Mouse (Mus musculus) kidney, postnatal 4 days (tissue): Measurements from ENCODE around the gene Olfr1383.
"Not testable (repeated sequence)": the region's sequence is repeated elsewhere in the genome, so short reads cannot be mapped to it uniquely, and the experiment has no call there.

Experiments used
- DNase-seq, 2 experiments: peaks; one replicate each; pipeline ENCODE4 v3.0.0; 2021; ENCODE audit warnings: mixed read lengths in 2 of 2

Olfr1383 gene

DNA sequence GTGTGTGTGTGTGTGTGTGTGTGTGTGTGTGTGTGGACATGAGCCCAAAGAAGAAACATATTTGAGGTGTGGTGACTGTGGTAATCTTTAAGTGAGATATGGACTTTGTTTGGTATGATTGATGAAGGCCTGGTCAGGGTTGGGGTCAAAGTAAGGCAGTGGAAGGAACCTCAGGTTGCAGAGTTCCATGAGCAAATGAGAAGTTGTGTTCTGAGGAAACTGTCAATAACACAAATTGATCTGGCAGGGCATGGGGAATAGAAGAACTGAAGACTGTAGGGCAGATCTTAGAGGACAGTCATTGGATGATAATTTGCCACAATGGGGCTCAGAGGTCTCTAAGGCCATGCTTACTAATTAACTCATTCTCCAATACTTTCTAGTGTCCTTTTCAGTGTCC is at the start of gene Olfr1383:
Gene Olfr1383 (plus strand): TSS at position 301 of the 400 bp plus-strand sequence.
- no peak for DNase-seq

DNA sequence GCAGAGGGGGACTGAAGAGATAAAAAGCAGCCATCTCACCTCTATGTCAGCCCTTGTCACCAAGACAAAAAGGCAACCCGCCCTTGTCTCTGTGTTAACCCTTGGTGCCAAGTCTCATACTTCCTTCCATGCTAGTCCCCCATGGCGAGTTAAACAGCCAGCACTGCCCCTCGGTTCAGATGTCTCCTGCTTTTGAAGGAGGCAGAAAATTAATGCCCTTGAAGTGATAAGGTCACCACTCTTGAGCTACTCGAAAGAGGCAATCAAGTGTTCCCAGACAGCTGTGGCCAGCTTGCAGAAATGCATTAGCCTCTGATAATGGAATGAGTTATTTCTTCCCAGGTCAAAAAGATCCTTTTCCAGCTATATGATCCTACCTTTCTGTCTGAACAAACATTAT is 33.5 kb upstream of the Olfr1383 start:
- no peak for DNase-seq

DNA sequence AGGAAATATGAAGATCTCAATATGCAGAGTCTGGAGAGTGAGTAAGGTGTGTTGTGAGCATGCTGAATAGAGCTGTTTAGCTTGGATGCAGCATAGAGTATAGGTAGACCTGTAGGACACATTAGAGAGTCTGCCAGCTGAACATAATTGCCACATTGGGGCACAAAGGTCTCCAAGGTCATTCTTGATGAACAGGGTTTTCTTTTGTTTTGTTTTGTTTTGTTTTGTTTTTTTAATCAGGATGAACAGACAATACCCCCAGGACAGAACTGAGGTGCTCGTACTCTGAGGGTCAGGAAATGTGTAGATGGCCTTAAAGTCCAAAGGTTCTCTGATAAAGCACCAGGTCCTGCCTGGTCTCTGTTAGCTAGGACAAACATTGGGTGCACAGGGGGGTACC is 30.7 kb upstream of the Olfr1383 start, which contains the start of gene Olfr1385:
Gene Olfr1385 (plus strand): TSS at position 301 of the 400 bp plus-strand sequence.
- DNase-seq: not testable (repeated sequence)

DNA sequence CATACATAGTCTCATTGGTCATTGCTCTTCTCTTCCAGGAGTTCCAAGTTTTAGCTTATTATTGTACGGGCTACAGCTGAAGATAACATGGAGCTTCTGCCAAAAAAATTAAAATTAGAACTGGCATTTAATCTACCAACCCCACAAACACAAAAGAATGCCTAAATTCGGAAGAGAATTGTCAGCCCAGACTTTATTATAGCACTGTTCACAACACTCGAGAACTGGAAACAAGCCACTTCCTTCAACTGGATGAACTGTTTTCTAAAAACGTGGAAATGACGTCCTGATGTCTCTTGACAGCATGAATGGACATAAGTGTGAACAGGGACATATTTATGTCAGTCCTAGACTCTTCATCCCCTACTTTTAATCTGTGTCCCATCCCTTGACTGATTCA is 1.4 kb upstream of the Olfr1383 start:
- DNase-seq: no peak

DNA sequence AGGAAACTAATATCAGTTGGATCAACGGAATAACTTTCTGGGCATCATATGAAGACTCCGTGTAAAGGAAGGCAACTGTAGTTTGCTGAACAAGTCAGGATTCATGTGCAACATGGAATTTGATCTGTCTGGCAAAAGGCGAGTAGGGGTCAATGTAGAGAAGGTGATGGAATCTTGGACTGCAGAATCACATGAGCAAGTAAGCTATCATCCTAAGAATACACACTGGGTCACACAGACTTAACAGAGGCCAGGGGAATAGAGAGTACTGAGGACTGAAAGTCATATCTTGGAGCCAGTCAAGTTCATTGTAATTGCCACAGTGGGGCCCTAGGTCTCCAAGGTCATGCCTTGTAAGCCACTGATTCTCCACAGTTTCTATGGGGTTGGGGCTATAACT is 8.5 kb downstream of the Olfr1383 start, which contains the start of gene Olfr1382:
Gene Olfr1382 (plus strand): TSS at position 301 of the 400 bp plus-strand sequence.
- no peak for DNase-seq

DNA sequence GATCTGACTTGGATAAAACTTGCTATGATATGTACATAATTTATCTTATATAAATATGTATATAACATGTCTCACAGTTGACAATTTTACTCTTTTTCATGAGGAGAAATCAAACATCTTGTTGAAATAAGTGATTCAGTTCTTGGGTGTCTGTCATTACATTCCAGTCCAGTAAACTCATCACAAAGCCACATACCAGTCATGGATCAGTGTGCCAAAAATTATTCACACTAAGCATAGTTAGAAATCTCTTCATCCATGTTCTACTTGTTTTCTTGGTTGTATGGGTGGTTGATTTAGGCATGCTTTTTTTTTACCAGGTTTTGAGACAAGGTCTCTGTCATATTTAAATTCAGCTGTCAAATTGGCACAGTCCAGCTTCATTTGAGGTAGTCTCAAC is 13.3 kb downstream of the Olfr1383 start:
- no peak for DNase-seq

DNA sequence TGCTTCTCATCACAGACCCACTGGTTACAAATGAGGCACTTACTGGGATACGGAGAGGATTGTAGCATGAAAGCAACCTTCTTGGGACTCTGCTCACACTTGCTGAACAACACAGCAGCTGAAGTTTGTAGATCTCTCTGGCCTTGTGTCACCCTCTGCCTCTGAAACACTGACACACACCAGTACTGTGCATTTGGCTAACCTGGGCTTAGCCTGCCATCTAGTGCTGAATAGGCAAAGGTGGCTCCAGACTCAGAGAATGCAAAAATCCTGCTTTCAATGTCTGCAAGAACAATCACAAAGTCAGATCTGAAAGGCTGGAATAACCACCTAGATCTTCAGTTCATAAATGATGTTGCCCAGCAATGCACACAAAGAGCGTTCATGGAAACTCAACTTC is 17.2 kb downstream of the Olfr1383 start:
- peak; percentile 2 to 4 for DNase-seq

DNA sequence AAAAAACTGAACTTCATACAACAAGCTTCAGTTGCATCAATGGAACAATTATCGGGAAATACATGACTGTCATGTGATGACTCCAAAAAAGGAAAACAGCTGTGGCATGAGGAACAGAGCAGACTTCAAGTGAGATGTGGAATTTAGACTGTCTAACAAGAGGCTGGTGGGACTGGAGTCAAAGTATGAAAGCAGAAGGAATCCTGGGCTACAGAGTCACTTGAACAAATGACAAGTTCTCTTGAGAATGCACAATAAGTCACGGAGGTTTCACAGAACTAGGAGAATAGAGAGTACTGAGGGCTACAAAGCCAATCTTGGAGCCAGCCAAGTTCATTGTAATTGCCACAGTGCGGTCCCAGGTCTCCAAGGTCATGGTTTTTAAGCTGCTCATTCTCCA is 23.7 kb downstream of the Olfr1383 start, which contains the start of gene Olfr1381:
Gene Olfr1381 (plus strand): TSS at position 301 of the 400 bp plus-strand sequence.
- DNase-seq: not testable (repeated sequence)

DNA sequence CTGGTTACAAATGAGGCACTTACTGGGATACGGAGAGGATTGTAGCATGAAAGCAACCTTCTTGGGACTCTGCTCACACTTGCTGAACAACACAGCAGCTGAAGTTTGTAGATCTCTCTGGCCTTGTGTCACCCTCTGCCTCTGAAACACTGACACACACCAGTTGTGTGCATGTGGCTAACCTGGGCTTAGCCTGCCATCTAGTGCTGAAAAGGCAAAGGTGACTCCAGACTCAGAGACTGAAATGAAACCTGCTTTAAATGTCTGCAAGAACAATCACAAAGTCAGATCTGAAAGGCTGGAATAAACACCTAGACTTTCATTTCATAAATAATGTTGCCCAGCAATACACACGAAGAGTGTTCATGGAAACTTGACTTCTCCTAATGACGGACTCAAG is 34.6 kb downstream of the Olfr1383 start:
- DNase-seq: peak in 1 of 2 experiments; percentile 6

DNA sequence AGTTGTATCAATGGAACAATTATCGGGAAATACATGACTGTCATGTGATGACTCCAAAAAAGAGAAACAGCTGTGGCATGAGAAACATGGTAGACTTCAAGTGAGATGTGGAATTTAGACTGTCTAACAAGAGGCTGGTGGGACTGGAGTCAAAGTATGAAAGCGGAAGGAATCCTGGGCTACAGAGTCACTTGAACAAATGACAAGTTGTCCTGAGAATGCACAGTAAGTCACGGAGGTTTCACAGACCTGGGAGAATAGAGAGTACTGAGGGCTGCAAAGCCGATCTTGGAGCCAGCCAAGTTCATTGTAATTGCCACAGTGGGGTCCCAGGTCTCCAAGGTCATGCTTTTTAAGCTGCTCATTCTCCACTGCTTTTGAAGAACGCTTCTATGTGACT is 37.1 kb downstream of the Olfr1383 start, which contains the start of gene Olfr1380:
Gene Olfr1380 (plus strand): TSS at position 301 of the 400 bp plus-strand sequence.
- DNase-seq: not testable (repeated sequence)

DNA sequence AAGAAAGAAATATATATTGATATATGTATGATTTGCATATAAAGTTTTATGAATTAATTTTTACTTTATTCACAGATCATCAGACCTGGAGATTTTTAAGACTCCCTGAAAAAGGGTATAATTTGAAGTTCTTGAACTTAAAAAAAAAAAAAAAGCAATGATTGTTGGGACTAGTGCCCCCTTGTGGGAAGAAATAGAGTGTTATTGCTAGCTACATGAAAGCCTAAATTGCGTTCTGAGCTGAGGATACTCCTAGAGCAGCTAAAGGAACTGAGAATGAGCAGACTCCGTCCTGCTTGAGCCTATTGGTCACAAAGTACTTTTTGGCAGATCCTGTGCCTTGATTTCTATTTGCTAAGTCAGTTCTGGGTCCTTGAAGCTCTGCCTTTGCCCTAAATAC is 55.6 kb downstream of the Olfr1383 start:
- DNase-seq: not testable (repeated sequence)
